Mouse (Mus musculus): ENCODE results near the gene Mapk12.

GRCm38 (mm10) chr15:89130245-89130644 lies 10.3 kb downstream of the Mapk12 start:
- no peak for TF ChIP-seq CTCF (IDR thresholded peaks at IDR 0.05; ENCODE audit: extremely low read depth, insufficient read length, insufficient replicate concordance, low read depth, low read length)
- TF ChIP-seq POLR2A (IDR thresholded peaks at IDR 0.05; ENCODE audit: low read depth, low read length) = no peak
